Mouse (Mus musculus) embryonic facial prominence, embryonic 13.5 days (tissue): Measurements from ENCODE around the gene Chn2. TPM values are rescaled to one million over a fixed set of nuclear protein-coding genes. Genes with fewer than 3 reads are reported as not detected.

Source experiments
- ATAC-seq: fragments of 200-750 bp; cut with Nextera tagmentation; 2 replicates; pipeline ENCODE4 v1.8.0; 2017; ENCODE audit warnings: low read depth; ENCODE audit not compliant: insufficient number of reproducible peaks, insufficient read depth, low FRiP score, low TSS enrichment
- H3K27ac ChIP-seq: fragments of 300-500 bp; sonication (generic); 2 replicates; pipeline ENCODE4 v1.5.1; 2015; ENCODE audit warnings: moderate library complexity, mild to moderate bottlenecking, inconsistent platforms
- H3K27me3 ChIP-seq: fragments of 300-500 bp; sonication (generic); 2 replicates; pipeline ENCODE4 v1.6.1; 2015; ENCODE audit warnings: mild to moderate bottlenecking, inconsistent platforms
- H3K36me3 ChIP-seq: fragments of 300-500 bp; sonication (generic); 2 replicates; pipeline ENCODE4 v1.6.1; 2015; ENCODE audit warnings: mild to moderate bottlenecking, inconsistent platforms
- H3K4me1 ChIP-seq: fragments of 300-500 bp; sonication (generic); 2 replicates; pipeline ENCODE4 v1.6.1; 2015; ENCODE audit warnings: inconsistent platforms
- H3K4me2 ChIP-seq: fragments of 300-500 bp; sonication (generic); 2 replicates; pipeline ENCODE4 v1.6.1; 2015; ENCODE audit warnings: moderate library complexity, mild to moderate bottlenecking, inconsistent platforms
- H3K4me3 ChIP-seq: fragments of 300-500 bp; sonication (generic); 2 replicates; pipeline ENCODE4 v1.5.1; 2015; ENCODE audit warnings: mild to moderate bottlenecking, inconsistent platforms
- H3K9ac ChIP-seq: fragments of 300-500 bp; sonication (generic); 2 replicates; pipeline ENCODE4 v1.6.1; 2015; ENCODE audit warnings: mild to moderate bottlenecking, inconsistent platforms
- H3K9me3 ChIP-seq: fragments of 300-500 bp; sonication (generic); 2 replicates; pipeline ENCODE4 v1.6.1; 2016; ENCODE audit warnings: inconsistent platforms
- WGBS: fragments of 180-500 bp; shearing (Covaris S2); methylation state at CpG from one replicate; pipeline ENCODE4 v1.1.7; 2015; ENCODE audit warnings: mixed read lengths; 5-methylcytosine and 5-hydroxymethylcytosine counted together
- polyA plus RNA-seq: library from polyadenylated mRNA; unstranded; fragments of >200 nt; fragmentation: Nextera tagmentation; extraction: Ambion mirVana; gene quantifications from 2 replicates; pipeline ENCODE4 v1.2.1, GENCODE M21; 2015

Chn2 gene
- polyA plus RNA-seq, 1 experiment from 2014 or later = 9.7 TPM

GRCm38 (mm10) chr6:54179056-54179873 lies 139.9 kb downstream of the Chn2 start:
- H3K9me3 ChIP-seq = no peaks in the 10 kb centered on the region
- no peak for ATAC-seq
- H3K27ac ChIP-seq = no peak overlapping the region
- no peak overlapping the region for H3K4me2 ChIP-seq
- no peak overlapping the region for H3K4me3 ChIP-seq
- H3K36me3 ChIP-seq = no peaks in the 10 kb centered on the region
- no peaks in the 10 kb centered on the region for H3K27me3 ChIP-seq
- no peaks in the 10 kb centered on the region; the same call in 1 of the 2 replicates for H3K4me1 ChIP-seq
- H3K9ac ChIP-seq = no peak overlapping the region
- 78% methylated on average over 1 of the region's 1 CpGs for WGBS

- Histone ChIP-seq H3K4me3 (no peak overlapping the region), H3K36me3 (no peaks in the 10 kb centered on the region), H3K9ac (no peak overlapping the region), H3K9me3 (no peaks in the 10 kb centered on the region), H3K4me2 (no peak overlapping the region), H3K4me1 (no peaks in the 10 kb centered on the region; the same call in 1 of the 2 replicates), H3K27ac (no peak overlapping the region), H3K27me3 (no peaks in the 10 kb centered on the region)
- WGBS = 81% methylated on average over 6 of the region's 6 CpGs
- no peak for ATAC-seq
These were observed 140.5 kb downstream of the Chn2 start for GRCm38 (mm10) chr6:54179874-54180212.

- no peaks in the 10 kb centered on the region for H3K4me1 ChIP-seq
- no peaks in the 10 kb centered on the region for H3K36me3 ChIP-seq
- no peak for ATAC-seq
- 61% methylated on average over 14 of the region's 14 CpGs for WGBS
- no peak overlapping the region for H3K4me3 ChIP-seq
- no peaks in the 10 kb centered on the region for H3K27me3 ChIP-seq
- no peak overlapping the region for H3K27ac ChIP-seq
- no peak overlapping the region for H3K9ac ChIP-seq
- H3K4me2 ChIP-seq = no peak overlapping the region
- H3K9me3 ChIP-seq = no peaks in the 10 kb centered on the region
These were observed 144.6 kb downstream of the Chn2 start for GRCm38 (mm10) chr6:54183825-54184578.

GRCm38 (mm10) chr6:54193631-54194305 lies 154.4 kb downstream of the Chn2 start:
- Histone ChIP-seq H3K9me3 (no peaks in the 10 kb centered on the region), H3K9ac (no peak overlapping the region), H3K36me3 (no peaks in the 10 kb centered on the region), H3K4me2 (no peak overlapping the region), H3K4me3 (no peak overlapping the region), H3K4me1 (no peaks in the 10 kb centered on the region), H3K27me3 (no peaks in the 10 kb centered on the region), H3K27ac (no peak overlapping the region)
- WGBS = 56% methylated on average over 7 of the region's 7 CpGs
- no peak for ATAC-seq

GRCm38 (mm10) chr6:54197821-54198412 lies 158.6 kb downstream of the Chn2 start:
- Histone ChIP-seq H3K9me3 (no peaks in the 10 kb centered on the region), H3K4me1 (no peaks in the 10 kb centered on the region), H3K4me2 (no peak overlapping the region), H3K27ac (no peak overlapping the region), H3K36me3 (no peaks in the 10 kb centered on the region), H3K4me3 (no peak overlapping the region), H3K27me3 (no peaks in the 10 kb centered on the region), H3K9ac (no peak overlapping the region)
- ATAC-seq = no peak
- WGBS = 87% methylated on average over 5 of the region's 5 CpGs

GRCm38 (mm10) chr6:54199516-54199915 lies 160.2 kb downstream of the Chn2 start:
- Histone ChIP-seq H3K27me3 (no peaks in the 10 kb centered on the region), H3K27ac (no peak overlapping the region), H3K4me3 (no peak overlapping the region), H3K9me3 (no peaks in the 10 kb centered on the region), H3K9ac (no peak overlapping the region), H3K4me2 (no peak overlapping the region), H3K36me3 (no peaks in the 10 kb centered on the region), H3K4me1 (no peaks in the 10 kb centered on the region)
- WGBS = 60% methylated on average over 4 of the region's 4 CpGs
- no peak for ATAC-seq

GRCm38 (mm10) chr6:54200031-54200722 lies 160.8 kb downstream of the Chn2 start:
- WGBS = 81% methylated on average over 11 of the region's 11 CpGs
- Histone ChIP-seq H3K4me2 (no peak overlapping the region), H3K4me1 (no peaks in the 10 kb centered on the region), H3K36me3 (no peaks in the 10 kb centered on the region), H3K27ac (no peak overlapping the region), H3K9me3 (no peaks in the 10 kb centered on the region), H3K27me3 (no peaks in the 10 kb centered on the region), H3K9ac (no peak overlapping the region), H3K4me3 (no peak overlapping the region)
- ATAC-seq = no peak

- no peaks in the 10 kb centered on the region for H3K36me3 ChIP-seq
- 72% methylated on average over 7 of the region's 7 CpGs for WGBS
- H3K9me3 ChIP-seq = no peaks in the 10 kb centered on the region
- H3K27me3 ChIP-seq = no peaks in the 10 kb centered on the region
- no peak overlapping the region for H3K4me3 ChIP-seq
- H3K27ac ChIP-seq = no peak overlapping the region
- H3K9ac ChIP-seq = no peak overlapping the region
- H3K4me2 ChIP-seq = no peak overlapping the region
- ATAC-seq = no peak
- H3K4me1 ChIP-seq = peaks cover 5% of the 10 kb centered on the region; the same call in 1 of the 2 replicates
These were observed 163.1 kb downstream of the Chn2 start for GRCm38 (mm10) chr6:54202311-54203020.

GRCm38 (mm10) chr6:54203316-54203715 lies 164.0 kb downstream of the Chn2 start:
- no peaks in the 10 kb centered on the region for H3K36me3 ChIP-seq
- peaks cover 5% of the 10 kb centered on the region; the same call in 1 of the 2 replicates for H3K4me1 ChIP-seq
- WGBS = 80% methylated on average over 2 of the region's 2 CpGs
- no peak overlapping the region for H3K4me2 ChIP-seq
- H3K27ac ChIP-seq = no peak overlapping the region
- no peak overlapping the region for H3K4me3 ChIP-seq
- H3K9ac ChIP-seq = no peak overlapping the region
- ATAC-seq = no peak
- H3K27me3 ChIP-seq = no peaks in the 10 kb centered on the region
- H3K9me3 ChIP-seq = no peaks in the 10 kb centered on the region

GRCm38 (mm10) chr6:54203926-54204325 lies 164.6 kb downstream of the Chn2 start:
- H3K27me3 ChIP-seq = peaks cover 3% of the 10 kb centered on the region; the same call in 1 of the 2 replicates
- H3K4me1 ChIP-seq = peaks cover 5% of the 10 kb centered on the region; the same call in 1 of the 2 replicates
- ATAC-seq = no peak
- H3K4me2 ChIP-seq = no peak overlapping the region
- no peaks in the 10 kb centered on the region for H3K36me3 ChIP-seq
- no peaks in the 10 kb centered on the region for H3K9me3 ChIP-seq
- H3K4me3 ChIP-seq = no peak overlapping the region
- 85% methylated on average over 6 of the region's 6 CpGs for WGBS
- H3K27ac ChIP-seq = no peak overlapping the region
- H3K9ac ChIP-seq = no peak overlapping the region
